Mouse (Mus musculus): ENCODE results near the gene Kif14.
"Not testable (repeated sequence)": the region's sequence is repeated elsewhere in the genome, so short reads cannot be mapped to it uniquely, and the experiment has no call there.

Gene Kif14

DNA sequence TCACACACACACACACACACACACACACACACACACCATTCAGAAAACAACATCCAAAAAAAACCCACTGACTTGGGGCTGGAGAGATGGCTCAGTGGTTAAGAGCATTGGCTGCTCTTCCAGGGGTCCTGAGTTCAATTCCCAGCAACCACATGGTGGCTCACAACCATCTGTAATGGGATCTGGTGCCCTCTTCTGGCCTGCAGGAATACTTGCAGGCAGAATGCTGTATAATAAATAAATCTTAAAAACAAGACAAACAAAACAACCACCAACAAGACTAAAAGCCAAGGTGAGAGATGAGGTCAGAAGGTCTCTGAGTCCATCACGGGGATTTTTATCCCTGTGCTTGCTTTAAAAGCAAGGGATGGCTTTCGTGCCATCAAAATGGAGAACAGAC lies 90.5 kb downstream of the Kif14 start:
- DNase-seq (ENCODE audit: low spot score) = not testable (repeated sequence)

DNA sequence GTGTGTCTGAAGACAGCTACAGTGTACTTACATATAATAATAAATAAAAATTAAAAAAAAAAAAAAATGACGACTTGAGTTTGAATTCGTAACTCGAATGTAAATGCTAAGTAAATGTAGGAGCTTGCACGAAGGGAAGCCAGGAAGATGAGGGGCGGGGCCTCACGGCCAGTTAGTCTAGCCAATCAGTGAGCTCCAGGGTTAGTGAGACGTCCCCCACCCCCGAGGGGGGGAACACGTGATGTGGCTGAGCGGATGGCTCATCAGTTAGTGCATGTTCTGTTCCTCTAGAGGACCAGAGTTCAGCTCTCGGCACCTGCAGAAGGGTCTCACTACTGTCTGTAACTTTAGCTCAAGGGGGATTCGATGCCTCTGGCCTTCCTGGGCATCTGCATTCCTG lies 91.3 kb downstream of the Kif14 start:
- DNase-seq (ENCODE audit: low spot score) = no peak

DNA sequence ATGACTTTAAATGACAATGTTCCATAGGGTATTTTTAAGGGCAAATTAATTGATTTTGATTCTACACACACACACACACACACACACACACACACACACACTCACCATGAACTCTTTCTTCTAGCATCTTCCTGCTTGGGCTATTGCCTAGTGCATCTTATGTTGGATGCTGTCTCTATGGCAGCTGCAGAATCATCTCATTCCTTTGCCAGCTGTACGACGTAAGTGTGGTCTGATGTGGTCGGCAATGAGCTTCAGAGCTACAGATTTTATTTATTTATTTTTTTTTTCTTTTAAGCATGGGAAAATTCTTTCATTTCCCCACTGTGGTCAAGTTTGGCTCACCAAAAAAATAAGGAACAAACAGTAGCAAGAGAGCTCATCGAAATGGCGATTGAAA lies 92.6 kb downstream of the Kif14 start:
- no peak for DNase-seq (ENCODE audit: low spot score)

DNA sequence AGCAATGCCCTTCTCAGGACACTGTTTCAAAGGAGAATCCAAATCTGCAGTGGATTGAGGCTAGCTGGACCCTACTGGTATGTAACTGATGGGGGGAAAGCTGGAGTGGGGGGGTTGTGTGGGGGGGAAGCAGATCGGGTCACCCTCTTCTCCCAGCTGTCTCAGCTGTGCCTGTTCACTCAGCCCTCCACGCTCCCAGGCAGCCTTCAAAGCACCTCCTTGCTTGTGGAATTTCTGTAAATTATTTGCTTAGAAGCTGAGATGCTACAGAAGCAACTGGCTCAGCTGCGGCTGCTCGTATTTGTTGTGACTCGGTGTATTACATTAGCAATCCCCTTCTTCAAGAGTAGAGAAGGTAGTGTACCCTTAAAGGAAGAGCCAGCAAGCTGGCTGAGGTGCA lies 93.1 kb downstream of the Kif14 start:
- DNase-seq (ENCODE audit: low spot score) = no peak

DNA sequence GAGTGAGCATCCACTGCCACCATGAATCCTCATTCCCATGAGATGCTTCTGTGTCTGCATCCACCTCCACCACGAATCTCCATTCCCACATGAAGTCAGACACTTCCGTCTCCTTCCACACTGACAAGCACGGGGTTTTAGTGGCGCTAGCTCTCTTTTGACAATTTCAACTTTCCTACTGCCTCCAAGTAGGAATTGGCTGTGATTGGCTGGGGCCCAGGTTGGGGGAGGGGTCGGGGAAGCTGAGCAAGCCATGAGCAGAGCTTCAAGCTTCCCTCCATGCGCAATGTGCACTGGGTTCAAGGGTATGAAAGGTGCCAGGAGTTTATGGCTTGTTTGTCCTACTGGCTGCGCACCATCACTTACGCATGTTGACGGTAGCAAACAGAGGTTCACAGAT lies 93.6 kb downstream of the Kif14 start:
- no peak for DNase-seq (ENCODE audit: low spot score)

DNA sequence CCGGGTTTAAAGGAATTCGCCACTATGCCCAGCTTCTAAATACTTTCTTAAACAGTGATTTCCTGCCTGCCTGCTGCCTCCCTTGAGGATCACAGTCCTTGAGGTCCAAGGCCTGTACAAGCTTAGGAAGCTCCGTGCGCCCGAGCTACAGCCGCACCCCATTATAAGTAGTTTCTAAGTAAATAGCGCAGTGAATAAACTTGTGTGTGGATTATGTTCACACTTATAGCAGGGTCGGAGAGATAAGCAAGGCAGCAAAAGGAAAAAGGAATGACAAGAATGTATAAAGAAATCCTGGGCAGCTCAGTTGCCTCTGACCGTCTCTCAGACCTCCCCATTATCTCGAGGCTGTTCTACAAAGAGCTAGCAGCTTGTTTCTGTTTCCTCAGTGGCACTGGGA lies 95.7 kb downstream of the Kif14 start:
- no peak for DNase-seq (ENCODE audit: low spot score)

DNA sequence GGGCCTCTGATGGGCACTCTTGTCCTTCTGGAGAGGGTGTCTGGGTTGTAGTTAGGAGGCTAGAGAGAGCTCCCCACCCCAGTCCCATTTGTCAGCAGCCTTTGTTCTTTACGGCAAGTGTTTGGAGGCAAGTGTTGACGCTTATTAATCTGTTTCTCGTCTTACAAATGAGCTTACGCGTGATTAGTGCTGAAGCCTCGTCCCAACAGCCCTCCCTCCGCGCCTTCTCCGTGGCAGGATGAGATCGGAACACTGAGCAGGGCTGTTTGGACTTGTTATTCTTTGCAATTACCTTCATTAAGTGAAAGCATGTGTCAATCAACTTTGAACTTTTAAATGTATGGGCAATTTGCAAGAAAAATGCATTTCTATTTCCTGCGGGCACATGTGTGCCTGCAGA lies 97.0 kb downstream of the Kif14 start:
- DNase-seq (ENCODE audit: low spot score) = no peak

DNA sequence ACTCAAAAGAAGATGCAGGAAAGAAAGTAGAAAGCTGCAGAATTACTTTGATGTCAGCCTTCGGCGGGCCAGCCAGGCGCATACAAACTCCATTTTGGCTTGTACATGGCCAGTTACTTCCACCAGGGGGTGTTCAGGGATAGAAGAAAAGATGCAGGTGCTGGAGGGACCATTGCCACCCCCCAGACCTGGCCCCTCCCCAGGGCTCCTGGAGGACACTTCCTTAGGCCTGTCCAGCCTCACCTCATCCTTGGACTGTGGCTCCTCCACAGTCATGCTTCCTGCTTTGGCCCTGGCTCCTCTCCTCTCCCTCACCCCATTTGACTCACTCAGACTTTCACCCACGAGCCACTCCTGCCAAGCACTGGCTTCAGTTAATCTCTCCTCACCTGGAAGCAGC lies 98.8 kb downstream of the Kif14 start:
- DNase-seq (ENCODE audit: low spot score) = no peak

DNA sequence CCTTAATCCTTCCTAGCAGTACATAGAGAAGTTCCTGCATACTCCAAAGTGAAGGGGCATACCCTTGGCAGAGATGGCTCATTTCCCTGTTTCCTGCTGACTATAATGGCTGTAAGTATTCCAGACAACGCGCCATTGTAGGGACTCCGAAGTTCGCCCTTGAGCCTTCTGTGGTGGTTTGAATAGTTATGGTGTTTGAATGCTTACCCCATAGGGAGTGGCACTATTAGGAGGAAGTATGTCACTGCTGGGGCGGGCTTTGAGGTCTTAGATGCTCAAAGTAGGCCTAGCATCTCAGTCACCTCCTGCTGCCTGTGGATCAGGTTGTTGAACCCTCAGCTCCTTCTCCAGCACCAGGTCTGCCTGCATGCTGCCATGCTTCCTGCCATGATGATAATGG lies 100.2 kb downstream of the Kif14 start:
- no peak for DNase-seq (ENCODE audit: low spot score)

DNA sequence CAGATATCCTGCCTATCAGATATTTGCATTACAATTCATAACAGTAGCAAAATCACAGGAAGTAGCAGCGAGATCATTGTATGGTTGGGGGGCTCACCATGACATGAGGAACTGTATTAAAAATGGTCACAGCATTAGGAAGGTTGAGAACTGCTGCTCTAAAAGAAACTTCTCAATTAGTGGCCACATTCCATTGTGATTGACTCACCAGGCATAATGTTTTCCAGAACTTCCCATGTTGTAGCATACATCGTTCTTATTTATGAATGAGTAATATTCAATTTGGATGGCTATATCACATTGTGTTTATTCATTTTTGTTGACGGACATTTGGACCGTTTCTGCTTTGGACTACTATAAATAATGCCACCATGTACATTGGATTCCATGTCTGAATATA lies 101.5 kb downstream of the Kif14 start:
- DNase-seq (ENCODE audit: low spot score) = no peak

DNA sequence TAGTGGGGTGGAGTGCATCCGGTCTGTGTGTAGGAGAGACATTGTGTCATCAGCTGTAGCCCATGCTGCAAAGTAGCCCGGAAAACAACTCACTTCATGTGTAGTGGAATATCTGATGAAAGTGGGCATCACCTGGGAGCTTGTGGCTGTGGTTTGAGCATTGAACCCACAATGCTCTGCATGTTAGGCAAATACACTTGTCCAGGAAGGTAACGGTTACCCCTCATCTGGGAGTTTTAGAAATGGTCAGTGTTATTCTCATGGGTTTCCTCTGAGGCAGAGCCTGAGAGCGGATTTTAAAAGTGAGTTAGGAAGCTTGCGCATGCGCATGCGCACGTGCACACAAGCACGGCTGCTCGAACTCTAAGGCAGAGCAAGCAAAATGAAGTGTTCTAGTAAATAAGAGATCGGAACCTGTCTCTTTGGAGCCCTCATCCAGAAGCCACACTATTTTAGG lies 102.6 kb downstream of the Kif14 start:
- DNase-seq (ENCODE audit: low spot score) = no peak

DNA sequence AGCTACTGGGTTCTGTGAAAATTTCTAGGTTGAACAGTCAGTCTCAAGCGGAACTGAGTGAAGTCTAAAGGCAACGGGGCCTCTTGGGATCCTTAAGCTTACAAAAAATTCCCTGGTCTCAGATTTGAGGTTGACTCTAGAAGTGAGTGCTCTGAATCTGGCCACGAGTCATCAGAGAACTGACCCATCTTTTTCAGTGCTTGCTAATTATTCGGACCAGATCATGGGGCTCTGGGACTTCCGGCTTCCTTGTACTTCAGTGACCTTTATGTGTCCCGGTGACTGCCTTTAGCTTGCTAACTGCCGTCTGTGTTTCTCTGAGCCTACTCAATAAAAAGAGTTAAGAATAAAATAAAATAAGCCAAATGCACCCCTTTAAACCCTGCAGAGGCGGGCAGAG lies 103.1 kb downstream of the Kif14 start:
- no peak for DNase-seq (ENCODE audit: low spot score)

DNA sequence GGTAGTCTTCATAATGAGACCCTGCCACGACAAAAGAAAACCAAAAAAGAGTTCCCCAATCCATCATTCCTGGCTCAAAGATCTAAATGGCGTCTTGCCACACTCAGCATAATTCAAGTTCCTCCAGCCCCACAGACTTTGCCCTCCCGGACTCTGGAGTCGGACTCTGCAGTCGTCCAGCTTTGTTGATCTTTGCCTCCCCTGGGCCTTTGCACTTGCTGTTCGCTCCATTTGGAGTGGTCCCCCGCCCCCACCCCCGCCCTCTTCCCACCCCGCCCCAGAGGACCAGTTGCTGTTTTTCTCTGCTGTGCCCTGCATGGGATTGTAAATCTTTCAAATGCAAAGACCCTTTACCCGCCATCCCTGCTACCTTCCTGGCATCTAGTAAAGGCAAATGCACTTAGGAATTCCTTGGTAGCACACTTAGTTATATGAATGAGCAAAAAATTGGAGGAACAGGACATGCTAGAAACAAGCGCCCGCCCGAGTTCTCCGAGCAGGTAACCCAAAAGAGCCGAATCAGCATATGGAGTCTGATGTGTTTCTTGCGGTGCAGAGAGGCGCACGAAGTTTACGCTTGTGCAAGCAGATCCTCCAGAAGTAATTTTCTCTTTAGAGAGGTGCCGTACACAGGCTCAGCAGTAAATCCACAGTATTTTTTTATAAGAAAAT lies 103.6 kb downstream of the Kif14 start:
- DNase-seq (ENCODE audit: low spot score) = no peak

DNA sequence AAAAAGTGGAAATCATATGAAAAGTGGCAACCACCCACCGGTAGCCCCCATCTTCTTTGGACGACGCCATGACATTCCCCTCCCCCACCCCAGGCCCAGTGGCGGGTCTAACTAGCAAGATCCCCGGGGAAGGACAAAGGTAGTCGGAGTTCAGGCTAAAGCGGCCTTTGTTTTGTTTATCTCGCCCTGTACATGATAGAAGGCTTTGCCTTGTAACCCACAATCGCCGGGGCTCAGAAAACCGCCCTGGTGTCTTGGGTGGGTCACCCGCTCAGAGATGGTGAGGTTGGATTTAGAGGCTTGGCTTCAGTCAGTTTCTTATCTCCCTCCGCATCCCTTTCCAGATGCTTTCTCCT lies 104.1 kb downstream of the Kif14 start:
- no peak for DNase-seq (ENCODE audit: low spot score)

DNA sequence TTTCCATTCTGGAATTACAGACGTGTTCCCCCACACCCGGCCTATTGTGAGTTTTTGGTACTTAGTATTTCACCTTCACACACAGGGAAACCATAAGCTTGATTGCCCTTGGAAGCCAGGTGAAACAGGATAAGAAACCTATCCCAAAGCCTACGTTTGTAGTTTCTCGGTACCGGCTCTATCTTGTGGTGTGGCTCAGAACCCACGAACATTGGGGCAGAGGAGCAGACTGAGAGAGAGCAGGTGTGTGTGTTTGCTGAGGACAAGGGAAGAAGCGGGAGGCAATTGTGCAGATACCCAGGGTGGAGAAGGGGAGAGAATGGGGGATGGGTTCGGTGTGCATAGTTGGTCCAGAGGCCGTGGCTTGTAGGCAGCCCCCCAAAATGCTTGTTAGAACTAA lies 104.8 kb downstream of the Kif14 start:
- DNase-seq (ENCODE audit: low spot score) = no peak

DNA sequence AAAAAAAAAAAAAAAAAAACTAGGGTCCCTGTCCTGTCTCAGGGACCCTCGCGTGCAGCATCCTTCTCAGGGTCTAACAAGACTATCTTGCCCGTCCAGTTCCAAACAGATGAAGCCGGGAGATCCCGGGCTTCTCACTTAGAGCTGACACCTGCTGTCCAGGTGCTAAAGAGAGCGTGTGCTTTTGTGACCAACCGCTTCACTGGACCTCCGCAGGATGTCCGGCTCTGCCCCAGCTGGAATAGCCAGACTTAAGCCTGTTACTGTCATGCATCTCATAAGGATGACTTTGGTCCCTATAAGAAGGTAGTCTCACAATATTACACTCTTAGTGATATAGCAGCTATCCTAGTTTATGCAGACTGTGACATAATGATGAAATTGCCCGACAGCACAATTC lies 105.4 kb downstream of the Kif14 start:
- DNase-seq (ENCODE audit: low spot score) = no peak

DNA sequence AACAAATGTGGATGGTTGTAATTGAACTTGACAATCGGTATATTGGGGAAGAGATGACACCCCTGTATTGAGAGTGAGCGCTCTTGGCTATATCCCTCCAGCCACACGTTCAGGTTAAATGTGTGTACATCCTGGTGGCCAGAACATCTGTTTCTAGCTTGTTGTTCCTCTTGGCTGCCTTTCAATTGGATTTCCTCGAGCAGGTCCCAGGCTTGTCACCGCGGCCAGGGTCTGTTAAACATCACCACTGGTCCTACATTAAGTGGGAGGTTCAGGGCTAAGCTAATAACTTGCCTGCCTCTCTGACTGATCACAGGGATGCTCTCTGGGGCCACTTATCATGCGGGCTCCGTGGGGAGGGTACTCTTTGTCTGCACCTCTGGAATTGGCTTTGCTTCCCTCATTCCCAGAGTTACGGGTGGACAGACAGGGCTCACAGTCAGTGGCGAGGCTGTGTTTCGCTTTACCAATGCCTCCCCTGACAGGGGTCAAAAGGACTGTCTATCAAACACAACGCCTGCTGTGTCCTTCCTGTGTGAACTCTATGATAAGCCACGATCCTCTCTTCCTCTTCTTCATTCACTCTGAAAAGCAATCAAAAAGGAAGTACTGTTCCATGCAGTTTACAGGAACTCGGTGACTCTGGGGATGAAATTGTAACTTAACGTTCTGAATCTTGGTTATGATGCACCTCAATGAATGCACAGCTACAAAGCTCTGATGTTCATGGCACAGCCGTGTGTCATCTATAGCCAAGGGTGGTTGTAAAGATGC lies 111.9 kb downstream of the Kif14 start:
- no peak for DNase-seq (ENCODE audit: low spot score)

DNA sequence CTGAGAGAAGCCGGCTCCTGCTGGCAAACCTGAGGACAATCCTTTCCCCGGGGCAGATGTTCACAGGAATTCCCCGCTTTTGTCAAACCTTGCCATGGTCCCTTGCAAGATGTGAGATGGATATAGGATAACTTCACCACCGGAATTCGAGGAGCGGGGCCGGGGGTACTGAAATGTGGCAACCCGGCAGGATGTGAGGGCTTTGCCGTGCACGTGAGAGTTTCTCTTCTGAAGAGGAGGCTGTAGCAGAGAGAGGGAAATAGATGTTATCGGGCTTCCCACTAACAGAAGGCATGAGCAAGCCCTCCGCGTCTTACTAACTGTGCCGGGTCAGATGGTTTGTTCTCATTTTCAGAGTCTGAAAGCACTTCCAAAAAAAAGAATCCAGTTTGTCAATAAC lies 113.2 kb downstream of the Kif14 start:
- DNase-seq (ENCODE audit: low spot score) = no peak

DNA sequence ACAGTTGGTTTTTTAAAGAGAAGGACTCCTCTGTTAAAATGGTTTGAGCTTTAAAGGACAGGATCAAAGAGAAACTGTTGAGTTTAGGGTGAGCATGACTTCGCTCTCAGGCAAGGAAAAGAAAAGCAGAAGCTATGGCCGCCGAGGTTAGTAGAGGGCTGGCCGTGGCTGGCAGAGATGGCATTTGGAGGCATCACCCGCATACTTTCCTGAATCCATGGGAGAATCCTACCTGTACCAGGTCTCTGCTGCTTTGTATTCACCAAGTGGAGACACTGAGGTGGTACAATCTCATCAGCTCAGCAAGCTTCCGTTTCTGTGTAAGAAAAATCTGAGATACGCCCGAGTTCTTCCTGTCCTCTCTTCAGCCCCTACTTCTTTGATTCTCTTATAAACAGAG lies 114.1 kb downstream of the Kif14 start:
- no peak for DNase-seq (ENCODE audit: low spot score)
